Mouse (Mus musculus) megakaryocyte, adult 5-6 weeks (primary cell): ENCODE measurements around the gene Lrrc19. TPM values are rescaled to one million over a fixed set of nuclear protein-coding genes. Genes with fewer than 3 reads are reported as not detected.

Source experiments
- ATAC-seq: 2 replicates; pipeline ENCODE4 v1.8.0; 2016; ENCODE audit warnings: mild to moderate bottlenecking, inconsistent platforms; ENCODE audit not compliant: poor library complexity, severe bottlenecking
- total RNA-seq, 2 experiments: library from RNA; stranded (forward) in 1 of 2; stranded (reverse) in 1 of 2; fragments of 153-499, 151-499 nt in 1 of 2; fragments of 221-1000, 200-1000 nt in 1 of 2; gene quantifications; 2 replicates each; pipeline versions ENCODE4 v1.2.3 to v1.2.4; 2015 to 2017

Lrrc19 gene
- total RNA-seq, 2 experiments from 2014 or later, result not detected

GRCm38 (mm10) chr4:94592709-94593108 lies 57.2 kb downstream of the Lrrc19 start:
- no peak for ATAC-seq

- ATAC-seq, result 0 out of 2 replicates have a peak, but pooled peaks have one; percentile 10
These were observed 58.1 kb downstream of the Lrrc19 start for GRCm38 (mm10) chr4:94591765-94592381.

Other genes starting within 250 kb of the Lrrc19 start
- gene Gm10306, start 93.6 kb downstream of the Lrrc19 start, total RNA-seq (2015), result not detected in 2 replicates
- gene Gm10306, start 93.6 kb downstream of the Lrrc19 start, total RNA-seq (2017), result not detected in 2 replicates
- gene Caap1, start 93.3 kb downstream of the Lrrc19 start, total RNA-seq (2015), result 18.9 and 19.1 TPM in 2 replicates
- gene Caap1, start 93.3 kb downstream of the Lrrc19 start, total RNA-seq (2017), result 19.2 and 19.6 TPM in 2 replicates
- 56.3 and 59.9 TPM in 2 replicates for gene Plaa, start 46.9 kb downstream of the Lrrc19 start, total RNA-seq (2015)
- gene Plaa, start 46.9 kb downstream of the Lrrc19 start, total RNA-seq (2017), result 70.2 and 86.7 TPM in 2 replicates
- gene Ift74, start 35.7 kb downstream of the Lrrc19 start, total RNA-seq (2015), result 3.4 and 4.5 TPM in 2 replicates
- 6.3 and 13.7 TPM in 2 replicates for gene Ift74, start 35.7 kb downstream of the Lrrc19 start, total RNA-seq (2017)
- not detected in 2 replicates for gene Tek, start 89.1 kb upstream of the Lrrc19 start, total RNA-seq (2015)
- gene Tek, start 89.1 kb upstream of the Lrrc19 start, total RNA-seq (2017), result not detected in 2 replicates